Mouse (Mus musculus) adrenal gland, adult 8-10 months (tissue): ENCODE data around the gene March9. TPM values are rescaled to one million over a fixed set of nuclear protein-coding genes. Genes with fewer than 3 reads are reported as not detected.

ENCODE experiments used
- DNase-seq: peaks from one replicate; pipeline ENCODE4 v3.0.0; 2022
- total RNA-seq, 4 experiments: library from RNA; stranded (reverse); gene quantifications; 2 replicates each; pipeline ENCODE4 v1.2.4; 2022

The March9 gene
- total RNA-seq, 4 experiments from 2014 or later = 8.9 to 11.3 (median 10.3) TPM

- no peak for DNase-seq
Measured at GRCm38 (mm10) chr10:127033301-127033741, 26.7 kb downstream of the March9 start.

GRCm38 (mm10) chr10:127030336-127031296 lies 29.4 kb downstream of the March9 start, which contains the start of gene Tsfm:
Gene Tsfm (minus strand): TSS chr10:127030840.
- peak; percentile 85 for DNase-seq

- DNase-seq = no peak
Measured at GRCm38 (mm10) chr10:127018422-127018821, 41.6 kb downstream of the March9 start.

DNA sequence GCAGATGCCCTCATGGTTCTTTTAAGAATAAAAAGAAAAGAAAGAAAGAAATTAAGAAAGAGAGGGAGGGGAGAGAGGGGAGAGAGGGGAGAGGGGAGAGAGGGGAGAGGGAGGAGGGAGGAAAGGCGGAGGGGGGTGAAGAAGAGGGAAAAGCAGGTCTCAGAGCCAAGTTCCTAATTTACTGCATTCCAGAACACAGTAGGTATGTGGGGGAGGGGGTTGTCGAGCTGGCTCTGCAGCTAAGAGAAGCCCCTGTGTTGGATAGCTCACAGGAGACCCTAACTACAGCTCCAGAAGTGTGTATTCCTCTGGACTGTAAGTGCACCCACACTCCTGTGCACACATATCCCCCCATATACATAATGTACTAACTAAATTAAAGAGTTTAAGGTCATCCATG lies 42.9 kb downstream of the March9 start:
- DNase-seq = no peak

DNA sequence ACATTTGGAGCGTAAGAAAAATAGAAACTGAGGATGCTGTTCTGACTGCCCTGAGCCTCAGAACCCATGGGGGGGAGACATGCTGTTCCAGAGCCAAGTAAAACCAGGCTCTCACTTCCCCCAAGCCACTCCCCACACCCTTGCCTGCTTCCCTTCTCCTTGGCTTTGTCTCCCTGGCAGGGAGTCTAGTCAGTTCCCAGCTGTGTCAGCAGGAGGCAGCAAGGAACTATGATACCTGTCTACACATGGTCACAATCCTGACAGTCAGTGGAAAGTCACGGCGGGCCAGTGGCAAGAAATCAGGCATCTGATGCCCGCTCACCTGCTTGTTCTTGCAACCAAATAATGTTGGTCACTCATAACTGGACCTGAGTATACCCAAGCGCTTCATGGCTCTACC lies 43.5 kb downstream of the March9 start:
- DNase-seq = no peak

Other genes starting within 250 kb of the March9 start
- gene Atp23, start 158.8 kb downstream of the March9 start, total RNA-seq = 1 to 10 TPM; 7.6 to 8.8 (median 8.5) TPM
- 100 to 1,000 TPM; 140 to 170 (median 157) TPM for gene Ctdsp2, start 81.5 kb downstream of the March9 start, total RNA-seq
- gene Avil, start 59.5 kb downstream of the March9 start, total RNA-seq = 1 to 10 TPM; 1.6 to 2.4 (median 2.0) TPM
- 10 to 100 TPM; 67.1 to 71.5 (median 68.1) TPM for gene Tsfm, start 29.3 kb downstream of the March9 start, total RNA-seq
- 10 to 100 TPM; 19.3 to 33.1 (median 26.4) TPM for gene Mettl1, start 18.8 kb downstream of the March9 start, total RNA-seq
- under 1 TPM; 0.12 to 0.66 (median 0.37) TPM for gene Eef1akmt3, start 18.7 kb downstream of the March9 start, total RNA-seq
- gene Cyp27b1, start 11.9 kb downstream of the March9 start, total RNA-seq = under 1 TPM; 0.41 to 0.83 (median 0.53) TPM
- gene Cdk4, start 3.4 kb upstream of the March9 start, total RNA-seq = 100 to 1,000 TPM; 197 to 246 (median 230) TPM
- 100 to 1,000 TPM; 120 to 138 (median 128) TPM for gene Tspan31, start 10.1 kb upstream of the March9 start, total RNA-seq
- 1 to 10 TPM; 3.0 to 7.5 (median 5.5) TPM for gene Agap2, start 15.1 kb upstream of the March9 start, total RNA-seq
- gene Os9, start 60.9 kb upstream of the March9 start, total RNA-seq = 100 to 1,000 TPM; 139 to 153 (median 150) TPM
- 10 to 100 TPM in 2 of 4 experiments, 1 to 10 TPM in 2; 8.8 to 13.4 (median 11.1) TPM for gene B4galnt1, start 105.0 kb upstream of the March9 start, total RNA-seq
- gene Slc26a10, start 120.5 kb upstream of the March9 start, total RNA-seq = 1 to 10 TPM in 1 of 4 experiments, under 1 TPM in 3; 0.21 to 2.3 (median 0.48) TPM
- gene Arhgef25, start 129.9 kb upstream of the March9 start, total RNA-seq = 10 to 100 TPM; 24.8 to 52.1 (median 37.9) TPM
- 100 to 1,000 TPM in 2 of 4 experiments, 10 to 100 TPM in 2; 61.1 to 158 (median 116) TPM for gene Dtx3, start 135.5 kb upstream of the March9 start, total RNA-seq
- 10 to 100 TPM; 53.2 to 59.6 (median 57.1) TPM for gene Pip4k2c, start 151.4 kb upstream of the March9 start, total RNA-seq
- gene Kif5a, start 203.2 kb upstream of the March9 start, total RNA-seq = 10 to 100 TPM in 3 of 4 experiments, 1 to 10 TPM in 1; 6.8 to 18.6 (median 14.5) TPM
- 100 to 1,000 TPM; 175 to 202 (median 198) TPM for gene Dctn2, start 206.2 kb upstream of the March9 start, total RNA-seq
- 10 to 100 TPM; 43.1 to 84.1 (median 62.3) TPM for gene Mbd6, start 228.8 kb upstream of the March9 start, total RNA-seq